Mouse (Mus musculus) lung, postnatal 0 days (tissue): ENCODE measurements at regions not wholly inside any gene's neighbourhood (a gene's known extent, or its start where the extent isn't known, plus 50 kb on each side); places are given as distances from the start of the nearest gene placed in this dataset.

Experiments
- ATAC-seq: fragments of 200-750 bp; cut with Nextera tagmentation; 2 replicates; pipeline ENCODE4 v1.8.0; 2017; ENCODE audit warnings: moderate library complexity
- DNase-seq: peaks from one replicate; pipeline ENCODE4 v3.0.0-alpha.2; 2016; ENCODE audit warnings: low spot score
- H3K27ac ChIP-seq: fragments of 300-500 bp; sonication (generic); 2 replicates; pipeline ENCODE4 v1.5.1; 2014; ENCODE audit warnings: antibody characterized with exemption, mild to moderate bottlenecking, low read length, mixed read lengths
- H3K27me3 ChIP-seq: fragments of 300-500 bp; sonication (generic); replicated peaks from 2 replicates; pipeline ENCODE4 v1.6.1; 2014; ENCODE audit warnings: low read length, mixed read lengths; ENCODE audit not compliant: insufficient read depth
- H3K36me3 ChIP-seq: fragments of 300-500 bp; sonication (generic); 2 replicates; pipeline ENCODE4 v1.6.1; 2014; ENCODE audit warnings: low read length, mixed read lengths; ENCODE audit not compliant: insufficient read depth
- H3K4me1 ChIP-seq: fragments of 300-500 bp; sonication (generic); 2 replicates; pipeline ENCODE4 v1.6.1; 2014; ENCODE audit warnings: antibody characterized with exemption, low read depth, low read length, mixed read lengths; ENCODE audit not compliant: insufficient read depth
- H3K4me2 ChIP-seq: fragments of 300-500 bp; sonication (generic); replicated peaks from 2 replicates; pipeline ENCODE4 v1.6.1; 2014; ENCODE audit warnings: low read depth, mild to moderate bottlenecking, low read length, moderate library complexity, mixed read lengths
- H3K4me3 ChIP-seq: fragments of 300-500 bp; sonication (generic); 2 replicates; pipeline ENCODE4 v1.5.1; 2014; ENCODE audit warnings: low read depth, low read length
- H3K9ac ChIP-seq: fragments of 300-500 bp; sonication (generic); replicated peaks from 2 replicates; pipeline ENCODE4 v1.6.1; 2014; ENCODE audit warnings: low read depth, mild to moderate bottlenecking
- H3K9me3 ChIP-seq: fragments of 300-500 bp; sonication (generic); 2 replicates; pipeline ENCODE4 v1.6.1; 2016; ENCODE audit warnings: low read length, mixed read lengths
- CTCF ChIP-seq: IDR thresholded peaks from 2 replicates; pipeline ENCODE4 v1.5.1; 2016; ENCODE audit warnings: antibody characterized with exemption, mild to moderate bottlenecking
- EP300 ChIP-seq: IDR thresholded peaks from 2 replicates; pipeline ENCODE4 v1.6.1; 2016; ENCODE audit warnings: antibody characterized with exemption, mild to moderate bottlenecking, control low read depth
- WGBS: fragments of 180-500 bp; shearing (Covaris S2); extraction: QIAGEN DNeasy Blood & Tissue Kit; methylation state at CpG from one replicate; pipeline ENCODE4 v1.1.7; 2014; 5-methylcytosine and 5-hydroxymethylcytosine counted together

GRCm38 (mm10) chr9:94610600-94611337 lies 58.9 kb upstream of the Slc9a9 start:
- no peak for TF ChIP-seq CTCF
- Histone ChIP-seq H3K27me3 (no peaks in the 10 kb centered on the region), H3K27ac (no peak overlapping the region), H3K4me2 (no peak overlapping the region), H3K36me3 (no peaks in the 10 kb centered on the region), H3K4me1 (no peaks in the 10 kb centered on the region), H3K9ac (no peak overlapping the region), H3K9me3 (no peaks in the 10 kb centered on the region), H3K4me3 (no peak overlapping the region)
- 68% methylated on average over 5 of the region's 5 CpGs for whole genome bisulfite sequencing
- no peak for ATAC-seq
- DNase-seq = no peak

DNA sequence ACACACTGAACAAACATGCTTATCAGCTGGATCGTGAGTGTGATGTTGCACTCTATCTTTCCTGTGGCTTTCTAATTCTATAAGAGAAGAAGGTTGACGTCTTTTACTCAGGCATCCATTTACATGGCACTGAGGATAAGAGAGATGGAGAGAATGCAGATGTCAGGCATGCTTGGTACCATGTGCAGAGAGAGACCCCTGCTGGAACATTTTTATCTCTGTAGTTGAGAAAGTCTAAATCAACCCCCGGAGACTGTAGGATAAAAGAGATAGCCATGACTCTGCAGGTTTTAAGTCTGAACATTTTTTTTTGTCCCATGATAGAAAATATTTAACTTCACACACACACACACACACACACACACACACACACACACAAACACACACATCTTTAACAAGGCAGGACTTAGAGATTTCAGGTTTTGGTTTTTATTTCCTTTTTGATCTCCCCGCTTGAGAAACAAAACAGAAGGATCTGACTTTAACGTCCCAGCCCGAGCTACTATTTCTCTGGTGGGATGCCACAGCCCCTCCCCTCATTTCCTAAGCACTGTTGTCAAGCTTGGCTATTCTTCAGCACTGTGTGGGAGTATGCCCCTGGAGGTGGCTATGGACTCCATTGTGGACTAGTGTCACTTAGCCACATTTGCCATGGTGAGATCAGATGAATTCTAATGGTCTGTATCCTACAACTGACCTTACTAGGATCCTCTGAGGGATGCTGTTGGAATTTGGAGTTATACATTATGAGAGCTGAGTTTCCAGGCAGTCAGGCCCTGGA lies 55.6 kb upstream of the Slc9a9 start:
- Histone ChIP-seq H3K4me3 (no peak overlapping the region), H3K4me2 (no peak overlapping the region), H3K27me3 (no peaks in the 10 kb centered on the region), H3K9me3 (no peaks in the 10 kb centered on the region), H3K9ac (no peak overlapping the region), H3K36me3 (no peaks in the 10 kb centered on the region), H3K27ac (no peak overlapping the region), H3K4me1 (no peaks in the 10 kb centered on the region)
- peak; percentile 77 for TF ChIP-seq CTCF
- TF ChIP-seq EP300 = no peak
- 26% methylated on average over 6 of the region's 6 CpGs for WGBS
- peak; percentile 85 for DNase-seq
- ATAC-seq = peak; percentile 69

GRCm38 (mm10) chr9:94615205-94615604 lies 54.5 kb upstream of the Slc9a9 start:
- H3K4me1 ChIP-seq = no peaks in the 10 kb centered on the region
- no peak overlapping the region for H3K4me2 ChIP-seq
- H3K9ac ChIP-seq = no peak overlapping the region
- peak; percentile 43 for ATAC-seq
- H3K36me3 ChIP-seq = no peaks in the 10 kb centered on the region
- no peak overlapping the region for H3K4me3 ChIP-seq
- H3K27me3 ChIP-seq = no peaks in the 10 kb centered on the region
- no peaks in the 10 kb centered on the region for H3K9me3 ChIP-seq
- peak; percentile 16 for DNase-seq
- no peak overlapping the region for H3K27ac ChIP-seq
- TF ChIP-seq EP300 (no peak), CTCF (no peak)
- WGBS = 30% methylated on average over 11 of the region's 11 CpGs

DNA sequence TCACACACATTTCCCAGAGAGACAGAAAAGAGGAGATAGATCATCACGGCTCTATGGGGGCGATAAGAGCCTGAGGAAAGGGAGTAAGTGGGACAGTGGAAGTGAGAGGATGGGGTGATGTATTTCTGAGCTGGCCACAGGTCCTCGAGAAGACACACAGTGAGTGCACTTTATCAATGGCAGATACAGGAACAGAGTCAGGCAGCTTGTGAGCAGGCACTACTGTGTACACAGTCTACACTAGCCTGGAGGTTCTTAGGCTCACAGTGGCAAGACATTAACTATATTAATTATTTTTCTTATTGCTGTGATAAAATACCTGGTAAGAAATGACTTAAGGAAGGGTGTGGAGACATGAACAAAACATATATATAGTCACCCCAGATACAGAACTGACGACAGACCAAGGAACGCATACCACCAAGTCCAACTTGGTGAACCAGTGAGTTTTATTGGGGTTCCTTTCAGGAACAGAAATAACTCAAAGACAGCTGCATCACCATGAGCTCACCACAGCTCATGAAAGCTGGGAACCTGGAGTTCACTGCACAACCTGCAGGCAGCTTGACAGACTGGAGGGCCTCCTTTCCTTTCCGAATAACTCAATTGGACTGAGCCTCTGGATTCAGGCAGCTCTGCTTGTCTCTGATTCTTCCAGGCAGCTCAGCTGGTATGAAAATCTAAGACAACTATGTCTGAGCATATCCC lies 51.5 kb upstream of the Slc9a9 start:
- no peak for ATAC-seq
- H3K4me3 ChIP-seq = no peak overlapping the region
- H3K27ac ChIP-seq = no peak overlapping the region
- no peaks in the 10 kb centered on the region for H3K27me3 ChIP-seq
- DNase-seq = no peak
- no peaks in the 10 kb centered on the region for H3K36me3 ChIP-seq
- H3K4me1 ChIP-seq = no peaks in the 10 kb centered on the region
- H3K4me2 ChIP-seq = no peak overlapping the region
- no peak overlapping the region for H3K9ac ChIP-seq
- 68% methylated on average over 6 of the region's 6 CpGs for WGBS
- TF ChIP-seq EP300 = no peak
- TF ChIP-seq CTCF = no peak
- H3K9me3 ChIP-seq = no peaks in the 10 kb centered on the region
